Mouse (Mus musculus): ENCODE data around the gene Cdon.

GRCm38 (mm10) chr9:35372324-35373101, 48.4 kb upstream of the Cdon start:
- no peak for TF ChIP-seq GATA1 (IDR thresholded peaks at IDR 0.05; ENCODE audit: low read depth, low read length)
- TF ChIP-seq CHD2 (IDR thresholded peaks at IDR 0.05; ENCODE audit: low read length) = no peak
- no peak for TF ChIP-seq CTCF (IDR thresholded peaks at IDR 0.05 in 2 of 3, conservative IDR thresholded peaks at IDR 0.05 in 1 of 3; ENCODE audit: control insufficient read depth in 1 of 3, insufficient read depth in 1 of 3, low read depth in 2 of 3, low read length in 3 of 3, poor library complexity in 1 of 3, severe bottlenecking in 1 of 3)
- TF ChIP-seq HCFC1 (IDR thresholded peaks at IDR 0.05; ENCODE audit: low read depth, low read length) = no peak
- no peak for TF ChIP-seq EP300 (IDR thresholded peaks at IDR 0.05; ENCODE audit: low read depth in 1 of 2, low read length in 2 of 2)
- TF ChIP-seq MAZ (IDR thresholded peaks at IDR 0.05; ENCODE audit: low read depth, low read length) = no peak
- no peak for TF ChIP-seq ZC3H11A (IDR thresholded peaks at IDR 0.05; ENCODE audit: low read depth, low read length)
- TF ChIP-seq POLR2A (IDR thresholded peaks at IDR 0.05; ENCODE audit: control insufficient read depth in 1 of 2, insufficient read depth in 1 of 2, low read depth in 1 of 2, low read length in 2 of 2, poor library complexity in 1 of 2) = no peak
- no peak for TF ChIP-seq SMC3 (IDR thresholded peaks at IDR 0.05; ENCODE audit: low read depth, low read length)
